Mouse (Mus musculus) G1E (cell line): Measurements from ENCODE around the gene Atp5g2.
A peak's percentile ranks its signal among the peaks of the same experiment; 100 is the strongest.

Experiments used
- CTCF ChIP-seq: IDR thresholded peaks from 2 replicates; pipeline ENCODE4 v1.5.1; 2012; ENCODE audit warnings: low read depth, low read length, inconsistent platforms, mixed read lengths
- GATA1 ChIP-seq: IDR thresholded peaks from 2 replicates; pipeline ENCODE4 v1.6.1; 2012; ENCODE audit warnings: borderline replicate concordance, low read length, inconsistent platforms, mixed read lengths
- GATA2 ChIP-seq: IDR thresholded peaks from 2 replicates; pipeline ENCODE4 v1.6.1; 2012; ENCODE audit warnings: low read depth, low read length, inconsistent platforms, borderline replicate concordance
- POLR2AphosphoS5 ChIP-seq: IDR thresholded peaks from 2 replicates; pipeline ENCODE4 v1.6.1; 2012; ENCODE audit warnings: low read depth, low read length, inconsistent platforms; ENCODE audit not compliant: insufficient replicate concordance
- TAL1 ChIP-seq: conservative IDR thresholded peaks from 2 replicates; pipeline ENCODE4 v1.6.1; 2012; ENCODE audit warnings: low read depth, low read length, inconsistent platforms, mixed read lengths

GRCm38 (mm10) chr15:102625687-102626055, 46.5 kb downstream of the Atp5g2 start:
- TF ChIP-seq CTCF (no peak), TAL1 (no peak), GATA1 (no peak), POLR2AphosphoS5 (peak; percentile 88; the same call in 1 of the 2 replicates), GATA2 (no peak)
